Mouse (Mus musculus) kidney, embryonic 15.5 days (tissue): ENCODE data around the gene Myo1f. TPM values are rescaled to one million over a fixed set of nuclear protein-coding genes. Genes with fewer than 3 reads are reported as not detected.

Experiments
- ATAC-seq: fragments of 200-750 bp; cut with Nextera tagmentation; replicated peaks from 2 replicates; pipeline ENCODE4 v1.8.0; 2017; ENCODE audit warnings: moderate TSS enrichment; ENCODE audit not compliant: low FRiP score
- H3K27ac ChIP-seq: fragments of 300-500 bp; sonication (generic); 2 replicates; pipeline ENCODE4 v1.5.1; 2015; ENCODE audit warnings: mild to moderate bottlenecking, inconsistent platforms
- H3K27me3 ChIP-seq: fragments of 300-500 bp; sonication (generic); 2 replicates; pipeline ENCODE4 v1.6.1; 2015; ENCODE audit warnings: inconsistent platforms
- H3K36me3 ChIP-seq: fragments of 300-500 bp; sonication (generic); 2 replicates; pipeline ENCODE4 v1.6.1; 2015; ENCODE audit warnings: inconsistent platforms
- H3K4me1 ChIP-seq: fragments of 300-500 bp; sonication (generic); 2 replicates; pipeline ENCODE4 v1.6.1; 2015; ENCODE audit warnings: inconsistent platforms
- H3K4me2 ChIP-seq: fragments of 300-500 bp; sonication (generic); 2 replicates; pipeline ENCODE4 v1.6.1; 2015; ENCODE audit warnings: moderate library complexity, mild to moderate bottlenecking, inconsistent platforms
- H3K4me3 ChIP-seq: fragments of 300-500 bp; sonication (generic); replicated peaks from 2 replicates; pipeline ENCODE4 v1.5.1; 2015; ENCODE audit warnings: mild to moderate bottlenecking, inconsistent platforms
- H3K9ac ChIP-seq: fragments of 300-500 bp; sonication (generic); 2 replicates; pipeline ENCODE4 v1.6.1; 2015; ENCODE audit warnings: mild to moderate bottlenecking, inconsistent platforms
- H3K9me3 ChIP-seq: fragments of 300-500 bp; sonication (generic); replicated peaks from 2 replicates; pipeline ENCODE4 v1.6.1; 2016; ENCODE audit warnings: inconsistent platforms
- WGBS: fragments of 180-500 bp; shearing (Covaris S2); methylation state at CpG from one replicate; pipeline ENCODE4 v1.1.7; 2015; ENCODE audit warnings: mixed read lengths; 5-methylcytosine and 5-hydroxymethylcytosine counted together
- polyA plus RNA-seq: library from polyadenylated mRNA; unstranded; fragments of >200 nt; fragmentation: Nextera tagmentation; extraction: Ambion mirVana; gene quantifications from 2 replicates; pipeline ENCODE4 v1.2.1, GENCODE M21; 2015

Myo1f gene
- polyA plus RNA-seq, 1 experiment from 2014 or later: 3.5 TPM

GRCm38 (mm10) chr17:33631236-33631635 is 75.7 kb downstream of the Myo1f start:
- no peak for ATAC-seq

GRCm38 (mm10) chr17:33631796-33632195 is 76.3 kb downstream of the Myo1f start:
- H3K36me3 ChIP-seq: peaks cover 27% of the 10 kb centered on the region
- no peak overlapping the region for H3K4me3 ChIP-seq
- WGBS: 82% methylated on average over 5 of the region's 5 CpGs
- H3K27ac ChIP-seq: no peak overlapping the region
- H3K4me2 ChIP-seq: no peak overlapping the region
- ATAC-seq: no peak
- H3K9me3 ChIP-seq: no peaks in the 10 kb centered on the region
- H3K27me3 ChIP-seq: no peaks in the 10 kb centered on the region
- H3K9ac ChIP-seq: no peak overlapping the region
- H3K4me1 ChIP-seq: peaks cover 19% of the 10 kb centered on the region

More at GRCm38 (mm10) chr17:33631236-33631635, 75.7 kb downstream of the Myo1f start:
- H3K4me3 ChIP-seq: no peak overlapping the region
- 91% methylated on average over 9 of the region's 9 CpGs for WGBS
- peaks cover 27% of the 10 kb centered on the region for H3K36me3 ChIP-seq
- no peak overlapping the region for H3K27ac ChIP-seq
- no peak overlapping the region for H3K4me2 ChIP-seq
- H3K27me3 ChIP-seq: no peaks in the 10 kb centered on the region
- no peak overlapping the region for H3K9ac ChIP-seq
- H3K4me1 ChIP-seq: peaks cover 19% of the 10 kb centered on the region
- H3K9me3 ChIP-seq: no peaks in the 10 kb centered on the region

- H3K9me3 ChIP-seq: no peaks in the 10 kb centered on the region
- H3K36me3 ChIP-seq: peaks cover 27% of the 10 kb centered on the region
- H3K4me2 ChIP-seq: no peak overlapping the region
- no peak for ATAC-seq
- no peaks in the 10 kb centered on the region for H3K4me1 ChIP-seq
- no peaks in the 10 kb centered on the region for H3K27me3 ChIP-seq
- WGBS: 81% methylated on average over 2 of the region's 2 CpGs
- H3K27ac ChIP-seq: no peak overlapping the region
- H3K9ac ChIP-seq: no peak overlapping the region
- H3K4me3 ChIP-seq: no peak overlapping the region
These were observed 81.5 kb downstream of the Myo1f start for GRCm38 (mm10) chr17:33637038-33637437.

- H3K4me3 ChIP-seq: no peak within 1 kb of the TSS
- 73% methylated on average over 4 of the region's 4 CpGs for WGBS
- ATAC-seq: no peak
- H3K9ac ChIP-seq: no peak within 1 kb of the TSS
- peaks cover 23% of the 10 kb centered on the region; the same call in 1 of the 2 replicates for H3K36me3 ChIP-seq
- no peak within 1 kb of the TSS for H3K4me2 ChIP-seq
- H3K9me3 ChIP-seq: no peaks in the 10 kb centered on the region
- H3K27me3 ChIP-seq: no peaks in the 10 kb centered on the region
- H3K27ac ChIP-seq: no peak within 1 kb of the TSS
- no peaks in the 10 kb centered on the region for H3K4me1 ChIP-seq
These were observed 82.2 kb downstream of the Myo1f start, which contains the start of gene Pram1 for GRCm38 (mm10) chr17:33637516-33638276. TSS of gene Pram1 (plus strand) at chr17:33638056.

- Histone ChIP-seq H3K4me3 (no peak overlapping the region), H3K4me2 (no peak overlapping the region), H3K4me1 (no peaks in the 10 kb centered on the region), H3K36me3 (peaks cover 36% of the 10 kb centered on the region), H3K9me3 (no peaks in the 10 kb centered on the region), H3K9ac (no peak overlapping the region), H3K27ac (no peak overlapping the region), H3K27me3 (no peaks in the 10 kb centered on the region)
- peak; percentile 44; the same call in 1 of the 2 replicates for ATAC-seq
- WGBS: 64% methylated on average over 6 of the region's 6 CpGs
These were observed 84.2 kb downstream of the Myo1f start for GRCm38 (mm10) chr17:33639743-33640142.

- no peak for ATAC-seq
- H3K9ac ChIP-seq: no peak overlapping the region
- H3K4me2 ChIP-seq: no peak overlapping the region
- 92% methylated on average over 4 of the region's 4 CpGs for WGBS
- no peak overlapping the region for H3K27ac ChIP-seq
- no peaks in the 10 kb centered on the region for H3K27me3 ChIP-seq
- no peaks in the 10 kb centered on the region for H3K4me1 ChIP-seq
- H3K9me3 ChIP-seq: no peaks in the 10 kb centered on the region
- H3K4me3 ChIP-seq: no peak overlapping the region
- H3K36me3 ChIP-seq: peaks cover 66% of the 10 kb centered on the region
These were observed 88.6 kb downstream of the Myo1f start for GRCm38 (mm10) chr17:33644068-33644467.

GRCm38 (mm10) chr17:33645073-33645472 is 89.6 kb downstream of the Myo1f start:
- H3K9ac ChIP-seq: no peak overlapping the region
- ATAC-seq: no peak
- peaks cover 76% of the 10 kb centered on the region for H3K36me3 ChIP-seq
- H3K9me3 ChIP-seq: no peaks in the 10 kb centered on the region
- WGBS: 92% methylated on average over 8 of the region's 8 CpGs
- no peaks in the 10 kb centered on the region for H3K4me1 ChIP-seq
- H3K27ac ChIP-seq: no peak overlapping the region
- no peak overlapping the region for H3K4me3 ChIP-seq
- H3K4me2 ChIP-seq: no peak overlapping the region
- no peaks in the 10 kb centered on the region for H3K27me3 ChIP-seq

GRCm38 (mm10) chr17:33649781-33650475 is 94.4 kb downstream of the Myo1f start:
- WGBS: 97% methylated on average over 34 of the region's 34 CpGs
- H3K9me3 ChIP-seq: no peaks in the 10 kb centered on the region
- H3K27me3 ChIP-seq: no peaks in the 10 kb centered on the region
- no peak overlapping the region for H3K4me2 ChIP-seq
- H3K4me1 ChIP-seq: no peaks in the 10 kb centered on the region
- H3K9ac ChIP-seq: no peak overlapping the region
- H3K4me3 ChIP-seq: no peak overlapping the region
- peak; percentile 64; the same call in 1 of the 2 replicates for ATAC-seq
- peaks cover 97% of the 10 kb centered on the region for H3K36me3 ChIP-seq
- no peak overlapping the region for H3K27ac ChIP-seq

Other genes starting within 250 kb of the Myo1f start
- 9.1 and 11.8 TPM in 2 replicates for gene Zfp81, start 196.8 kb upstream of the Myo1f start, polyA plus RNA-seq
- gene Zfp101, start 161.1 kb upstream of the Myo1f start, polyA plus RNA-seq: 17.4 and 18.5 TPM in 2 replicates
- not detected in 2 replicates for gene Actl9, start 122.8 kb upstream of the Myo1f start, polyA plus RNA-seq
- gene Adamts10, start 31.5 kb upstream of the Myo1f start, polyA plus RNA-seq: 53.0 and 66.0 TPM in 2 replicates
- gene Zfp414, start 73.4 kb downstream of the Myo1f start, polyA plus RNA-seq: 43.4 and 56.6 TPM in 2 replicates
- gene Pram1, start 82.3 kb downstream of the Myo1f start, polyA plus RNA-seq: 0.80 TPM in 1 of 2 replicates, not detected in the other
- 369 and 383 TPM in 2 replicates for gene Hnrnpm, start 131.2 kb downstream of the Myo1f start, polyA plus RNA-seq
- gene March2, start 163.0 kb downstream of the Myo1f start, polyA plus RNA-seq: 50.9 and 57.5 TPM in 2 replicates
- gene Rab11b, start 204.8 kb downstream of the Myo1f start, polyA plus RNA-seq: 275 and 342 TPM in 2 replicates
- gene Angptl4, start 226.1 kb downstream of the Myo1f start, polyA plus RNA-seq: 21.5 and 27.9 TPM in 2 replicates